Mouse (Mus musculus) cerebellum, adult 18-20 months (tissue): ENCODE results near the gene Col4a2.

Source experiments
- DNase-seq, 2 experiments: peaks; one replicate each; pipeline ENCODE4 v3.0.0; 2021

The Col4a2 gene

DNA sequence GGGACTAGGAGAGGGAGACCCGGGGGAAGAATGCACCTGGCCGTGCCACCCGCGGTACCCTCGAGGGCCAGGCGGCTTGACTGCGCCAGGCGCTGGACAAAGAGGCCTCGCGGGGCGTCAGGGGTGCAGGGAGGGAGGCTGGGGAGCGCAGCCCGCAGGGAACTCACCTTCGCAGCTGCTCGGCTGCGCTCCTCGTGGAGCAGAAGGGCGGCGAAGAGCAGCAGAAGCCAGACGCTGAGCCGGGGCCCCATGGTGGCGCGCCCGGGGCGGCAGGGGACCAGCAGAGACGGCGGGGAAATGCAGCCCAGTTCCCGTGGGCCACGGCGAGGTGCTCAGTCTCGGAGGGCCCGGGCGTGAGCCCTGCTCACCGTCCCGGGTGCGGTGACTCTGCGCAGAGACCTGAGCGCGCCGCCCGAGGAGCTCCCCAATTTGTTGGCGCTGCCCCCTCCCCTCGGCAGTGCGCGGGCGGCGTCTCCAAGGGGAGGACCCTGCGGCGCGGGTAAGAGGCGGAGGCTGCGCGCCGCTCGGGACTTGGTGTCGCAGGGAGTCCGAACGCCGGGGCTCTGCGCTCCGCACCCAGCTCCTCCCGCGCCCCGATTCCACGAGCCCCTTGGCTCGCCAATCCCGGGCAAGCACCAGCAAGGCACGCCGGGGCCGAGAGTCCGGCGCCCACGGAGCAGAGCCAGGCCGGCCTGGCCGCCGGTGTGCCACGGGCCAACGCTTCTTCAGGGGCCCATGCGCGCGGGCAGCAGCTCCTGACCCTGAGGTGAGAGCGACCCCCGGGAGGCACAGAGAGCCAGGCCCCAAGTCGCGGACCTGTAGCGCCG lies at the start of gene Col4a2, which contains the start of gene Col4a1:
Gene Col4a2 (plus strand): TSS at position 457 of the 827 bp plus-strand sequence.
Gene Col4a1 (minus strand): TSS at position 478 of the 827 bp plus-strand sequence.
- peak in 1 of 2 experiments; percentile 9 for DNase-seq

DNA sequence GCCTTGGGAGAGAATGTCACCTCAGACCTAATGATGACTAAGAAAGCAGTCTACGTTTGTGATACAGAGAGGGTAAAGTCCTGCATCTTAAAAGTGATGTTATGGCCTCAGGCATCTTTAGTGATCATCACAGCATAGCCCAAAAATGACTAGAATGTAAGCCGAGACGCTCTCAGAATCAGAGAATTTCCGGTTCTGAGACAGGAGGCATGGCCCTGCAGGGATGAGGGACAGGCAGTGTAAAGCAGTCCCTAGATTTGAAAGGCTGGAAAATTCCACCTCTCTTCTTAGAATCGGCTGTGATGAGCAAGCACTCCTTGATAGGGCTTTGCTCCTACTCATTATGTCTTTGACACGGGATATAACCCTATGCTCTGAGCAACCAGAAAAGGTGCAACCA lies 48.8 kb upstream of the Col4a2 start:
- DNase-seq = no peak

DNA sequence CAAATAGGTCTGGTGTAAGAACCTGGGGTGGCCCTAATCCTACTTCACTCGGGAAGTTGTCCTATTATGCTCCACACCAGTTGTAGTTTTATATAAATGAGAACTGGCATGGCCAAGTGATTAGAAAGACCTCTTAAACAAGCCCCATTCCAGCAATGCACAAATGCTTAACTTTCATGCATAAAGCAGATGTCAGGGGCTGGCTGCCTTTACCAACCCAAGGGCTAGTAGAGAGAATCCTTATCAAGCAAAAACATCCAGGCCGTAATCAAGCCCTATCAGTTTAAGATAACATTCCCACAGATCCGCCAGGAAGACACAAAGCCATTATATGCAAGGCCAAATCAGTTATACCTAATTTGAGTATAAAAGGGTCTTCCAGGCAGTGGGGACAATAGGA lies 46.6 kb upstream of the Col4a2 start:
- DNase-seq = no peak

DNA sequence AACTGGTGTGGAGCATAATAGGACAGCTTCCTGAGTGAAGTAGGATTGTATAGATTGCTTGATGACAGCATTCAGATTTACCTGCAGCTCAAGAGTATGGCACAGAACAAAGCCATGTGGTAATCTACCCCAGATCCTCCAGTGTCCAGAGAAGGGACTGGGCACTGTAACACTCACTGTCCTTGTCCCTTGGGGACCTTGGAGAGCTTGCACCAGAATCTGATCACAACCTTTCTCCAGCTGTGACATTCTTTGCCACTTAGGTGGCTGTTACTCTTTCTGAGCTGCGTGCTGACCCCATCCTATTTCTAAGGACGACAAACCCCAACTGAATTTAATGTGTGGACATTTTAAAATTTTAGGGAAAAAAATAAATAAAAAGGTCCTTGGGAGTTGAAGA lies 46.1 kb upstream of the Col4a2 start:
- no peak for DNase-seq

DNA sequence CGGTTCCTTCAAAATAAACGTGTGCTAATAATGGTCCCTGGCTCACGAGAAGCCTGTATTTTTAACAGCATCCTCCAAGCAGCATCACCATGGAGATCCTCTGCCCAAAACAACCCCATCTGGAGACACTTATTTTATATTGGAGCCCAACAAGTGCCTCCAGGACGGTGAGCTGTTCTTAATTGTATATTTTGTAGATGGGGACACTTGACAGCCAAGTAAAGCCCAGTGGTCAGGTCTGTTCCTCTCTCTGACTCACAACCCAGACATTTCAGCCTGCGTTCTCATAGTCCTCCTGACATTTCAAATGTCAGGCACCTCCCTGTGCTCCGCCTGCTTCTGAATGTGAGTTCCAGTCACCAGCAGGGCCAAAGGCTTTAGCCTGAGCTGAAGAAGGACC lies 43.9 kb upstream of the Col4a2 start:
- DNase-seq = no peak

DNA sequence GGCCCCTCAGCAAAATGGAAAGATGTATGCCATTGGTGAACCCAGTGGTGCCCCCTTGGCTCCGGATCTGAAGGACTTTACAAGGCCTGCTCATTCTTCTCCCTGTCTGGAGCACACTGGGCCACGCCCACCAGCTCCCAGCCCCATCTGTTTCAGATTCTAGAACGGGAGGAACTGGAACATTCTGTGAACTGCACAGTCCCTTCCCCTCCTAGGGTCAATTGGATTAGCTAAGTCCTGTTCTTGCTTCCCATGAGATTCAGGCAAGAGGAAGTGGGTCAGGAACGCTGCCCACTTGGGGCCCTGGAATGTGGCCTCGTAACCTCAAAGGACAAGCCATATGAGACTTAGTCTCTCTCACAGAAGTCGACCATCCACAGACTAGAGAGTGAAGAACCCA lies 41.8 kb upstream of the Col4a2 start:
- DNase-seq = no peak

DNA sequence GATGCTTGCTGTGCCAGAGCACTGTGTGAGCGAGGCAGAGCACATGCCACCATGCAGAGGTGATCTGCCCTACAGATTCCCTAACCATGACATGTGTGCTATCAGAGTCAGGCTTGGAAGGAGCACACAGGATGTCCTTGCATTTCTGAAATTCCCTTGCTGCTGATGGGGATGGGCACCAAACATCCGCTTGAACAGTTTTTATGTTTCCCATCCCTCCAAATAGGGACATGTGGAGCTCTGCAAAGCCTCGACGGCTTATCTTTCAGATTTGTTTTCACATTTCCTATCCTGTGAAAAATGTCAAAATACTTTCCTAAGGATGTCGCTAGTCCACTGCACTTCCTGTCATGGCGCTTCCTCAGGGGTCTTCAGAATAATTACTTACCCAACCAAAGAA lies 40.4 kb upstream of the Col4a2 start:
- DNase-seq = no peak

DNA sequence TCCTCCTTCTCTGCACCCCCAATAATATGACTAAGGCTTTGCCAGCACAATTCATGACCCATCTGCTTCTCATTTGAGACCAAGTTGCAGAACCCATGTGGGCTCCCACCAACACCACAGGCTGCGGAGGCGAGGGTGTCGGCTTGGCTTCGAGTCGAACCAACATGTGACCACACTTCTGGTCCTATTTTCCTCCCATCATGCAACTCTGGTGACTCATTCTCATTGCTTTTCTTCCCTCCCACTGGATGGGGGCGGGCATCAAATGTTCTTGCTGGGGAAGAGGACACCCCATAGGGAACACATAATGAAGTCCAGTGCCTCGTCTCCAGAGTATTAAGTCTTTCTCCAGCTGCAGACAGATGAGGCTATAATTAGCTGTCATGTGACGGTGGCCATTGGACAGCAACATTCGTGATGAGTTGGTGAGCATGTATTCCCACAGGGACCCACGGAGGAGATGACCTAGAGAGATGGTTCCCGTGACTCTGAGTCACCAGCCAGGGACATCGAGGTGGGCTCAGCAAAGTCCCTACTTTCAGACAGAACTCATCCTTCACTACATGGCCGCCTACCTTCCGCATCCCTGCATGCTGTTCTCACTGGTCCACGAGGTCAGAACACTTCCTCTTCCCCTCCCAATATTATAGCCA lies 39.0 kb upstream of the Col4a2 start:
- DNase-seq = no peak

DNA sequence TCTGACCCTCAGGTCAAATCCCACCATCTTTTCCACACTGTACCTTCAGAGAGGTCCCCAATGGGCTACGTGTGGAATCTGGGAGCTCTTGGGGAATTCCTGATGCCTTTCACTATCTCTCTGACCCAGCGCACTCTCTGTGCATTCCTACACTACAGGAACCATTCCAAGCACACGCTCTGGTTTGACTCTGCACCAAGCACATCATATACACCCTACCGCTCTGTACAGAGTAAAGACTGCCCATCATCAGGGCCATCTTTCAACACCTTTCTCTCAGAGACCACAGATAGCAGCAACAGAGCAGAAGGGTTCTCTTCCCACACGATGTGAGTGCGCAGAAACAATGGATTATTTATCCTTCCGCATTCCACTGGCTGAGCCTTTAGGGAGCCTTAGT lies 38.2 kb upstream of the Col4a2 start:
- DNase-seq = no peak

DNA sequence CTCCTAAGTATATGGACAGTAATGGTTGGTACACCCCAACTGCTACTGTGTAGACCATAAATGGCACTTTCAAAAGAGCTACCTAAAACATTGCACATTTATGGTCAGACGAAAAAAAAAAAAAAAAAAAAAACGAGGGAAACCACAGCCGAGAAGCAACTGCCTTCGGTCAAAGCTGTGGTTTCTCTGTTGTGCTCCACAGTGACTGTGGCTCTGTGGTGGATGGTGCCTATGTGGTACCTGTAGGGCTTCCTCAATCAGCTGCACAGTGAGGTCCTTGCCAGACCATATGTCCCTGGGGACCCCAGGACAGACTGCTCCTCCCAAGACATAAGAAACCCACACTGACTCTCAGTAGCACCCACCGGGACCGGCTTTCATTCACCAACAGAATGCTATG lies 36.3 kb upstream of the Col4a2 start:
- DNase-seq = no peak

DNA sequence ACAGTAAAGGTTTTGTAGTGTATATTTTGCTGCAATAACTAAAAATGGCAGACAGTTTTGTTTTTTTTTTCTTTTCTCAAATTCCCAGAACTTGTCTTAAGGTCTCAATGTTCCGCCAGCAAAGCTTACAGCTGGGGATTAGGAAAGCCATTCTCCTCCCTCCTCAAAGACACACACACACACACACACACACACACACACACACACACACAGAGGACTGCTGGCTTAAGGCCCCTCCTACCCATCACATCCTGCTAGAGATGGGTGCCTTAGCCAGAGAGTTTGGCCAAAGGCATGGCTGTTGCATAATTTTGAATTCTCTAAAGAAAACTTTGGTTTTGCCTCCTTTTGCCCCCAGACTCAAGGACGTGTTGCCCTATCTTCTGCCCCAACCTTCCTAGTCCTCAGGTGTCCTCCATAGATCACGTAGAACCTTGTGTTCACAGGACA lies 35.0 kb upstream of the Col4a2 start:
- no peak for DNase-seq

DNA sequence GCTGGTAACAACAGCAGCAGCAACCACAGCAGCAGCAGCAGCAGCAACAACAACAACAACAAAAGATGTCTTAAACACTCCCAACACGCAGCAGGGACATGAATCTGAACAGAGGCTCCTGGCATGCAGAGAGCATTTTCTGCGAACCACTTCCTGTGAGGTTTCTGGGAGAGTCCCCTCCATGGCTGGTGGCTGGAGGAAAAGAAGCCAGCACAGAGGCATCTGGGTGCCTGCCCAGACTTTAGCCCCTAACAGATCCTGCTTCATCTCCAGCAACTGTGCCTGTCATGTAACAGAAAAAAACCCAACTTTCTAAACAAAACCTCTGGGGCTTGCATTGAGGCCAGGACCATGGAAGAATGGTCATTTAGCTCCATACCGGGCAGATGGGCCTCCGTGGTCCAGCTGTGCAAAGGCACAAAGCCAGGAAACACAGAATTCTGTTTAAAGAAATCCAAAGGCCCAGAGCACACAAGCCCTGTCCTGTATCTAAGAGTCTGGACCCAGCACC lies 34.4 kb upstream of the Col4a2 start:
- DNase-seq = no peak

DNA sequence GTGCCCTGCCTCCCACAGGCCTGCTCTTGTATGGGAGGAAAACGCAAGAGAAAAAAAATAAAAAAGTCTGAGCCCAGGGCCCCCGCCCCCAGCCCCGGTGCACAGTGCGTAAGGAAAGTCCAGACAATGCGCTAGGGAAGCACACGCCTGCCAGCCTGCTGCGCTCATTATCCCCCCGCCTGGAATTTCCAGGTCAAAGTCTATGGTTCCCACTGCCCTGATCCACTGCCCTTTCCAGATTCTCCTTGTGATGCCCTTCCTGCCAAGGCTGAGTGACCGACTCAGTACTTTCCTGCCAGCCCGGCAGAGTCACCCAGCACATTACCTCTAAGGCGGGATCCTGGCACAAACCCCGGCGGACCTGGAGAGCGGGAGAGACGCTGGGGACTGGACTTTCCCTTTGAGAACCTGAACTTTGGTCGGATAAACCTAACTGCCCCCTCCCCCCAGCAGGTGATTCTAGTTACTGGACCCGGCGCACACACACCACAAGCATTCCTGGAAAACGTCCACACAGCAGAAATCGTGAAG lies 33.2 kb upstream of the Col4a2 start:
- no peak for DNase-seq

DNA sequence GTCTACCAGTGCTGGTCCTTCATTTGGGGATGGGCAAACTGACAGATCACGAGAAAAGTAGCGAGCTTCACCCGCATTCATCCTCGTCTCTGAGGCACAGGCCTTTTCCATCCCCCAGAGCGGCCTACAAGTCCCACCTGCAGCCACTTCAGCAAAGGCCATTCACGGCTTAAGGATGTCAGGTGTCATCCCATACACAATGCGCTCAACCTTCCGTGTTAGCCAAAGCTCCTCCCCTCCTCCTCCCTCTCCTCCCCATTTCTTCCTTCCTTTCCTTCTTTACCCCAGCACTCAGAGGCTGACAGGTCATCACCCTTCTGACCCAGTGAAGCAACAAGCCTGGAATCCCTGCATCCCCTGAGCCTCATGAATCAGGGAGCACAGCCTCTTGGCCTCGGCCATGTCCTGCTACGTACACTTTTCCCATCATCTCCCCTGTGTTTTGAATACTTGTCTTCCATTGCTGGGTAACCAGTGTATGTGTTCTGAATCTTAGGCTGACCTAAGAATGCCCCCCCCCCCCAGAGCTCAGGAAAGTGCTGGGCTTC lies 31.8 kb upstream of the Col4a2 start:
- DNase-seq = no peak

DNA sequence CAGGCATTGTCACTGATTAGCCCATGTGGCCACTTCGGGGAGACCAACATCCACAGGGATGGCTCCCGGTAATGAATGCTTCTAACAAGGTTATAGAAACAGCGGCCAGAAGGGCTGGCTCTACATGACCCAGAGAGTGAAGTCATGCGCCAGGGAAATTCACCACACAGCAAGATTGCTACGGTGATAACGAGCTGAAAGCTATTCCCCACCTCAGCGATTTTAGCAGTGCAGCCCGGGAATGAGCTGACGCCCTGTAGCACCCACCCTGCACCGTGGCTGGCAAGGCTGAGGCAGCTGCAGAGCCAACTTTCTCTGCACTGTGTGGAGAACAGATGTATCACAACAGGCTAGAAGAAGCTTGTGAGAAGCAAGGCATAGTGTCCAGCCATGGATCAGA lies 30.5 kb upstream of the Col4a2 start:
- no peak for DNase-seq

DNA sequence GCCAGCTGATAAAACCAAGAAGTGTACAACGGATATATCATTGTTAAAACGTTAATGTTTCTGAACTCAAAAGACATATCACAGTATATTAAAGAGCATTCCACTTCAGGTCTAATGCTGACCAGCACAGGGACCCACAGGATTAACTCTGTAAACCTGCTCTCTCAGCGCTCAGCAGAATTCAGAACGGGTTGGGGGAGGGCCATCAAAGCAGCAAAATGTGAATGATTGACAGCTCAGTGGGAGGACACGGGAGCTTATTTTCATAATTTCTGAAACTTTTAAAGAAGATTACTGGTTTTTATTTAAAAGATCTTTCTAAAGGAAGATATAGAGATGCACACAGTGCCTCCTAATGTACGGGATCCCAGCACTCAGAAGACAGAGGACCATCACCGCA lies 29.9 kb upstream of the Col4a2 start:
- DNase-seq = no peak

DNA sequence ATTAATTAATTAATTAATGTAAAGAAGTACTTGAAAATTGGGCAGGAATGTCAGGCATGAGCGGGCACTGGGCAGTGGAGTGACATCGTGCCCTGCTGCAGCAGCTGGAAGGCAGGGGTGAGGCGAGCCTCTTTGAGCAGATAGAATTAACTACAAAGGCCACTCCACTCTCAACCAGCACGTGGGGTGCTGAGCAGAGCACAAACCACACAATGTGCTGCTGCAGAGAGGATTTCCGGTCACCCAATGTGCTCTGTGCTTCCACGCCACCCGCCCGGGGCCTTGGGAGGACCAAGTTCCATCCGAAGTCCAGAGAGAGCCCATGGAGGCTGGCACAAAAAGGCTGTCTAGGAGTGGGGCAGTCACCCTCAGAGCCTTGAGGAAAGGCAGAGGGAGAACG lies 29.4 kb upstream of the Col4a2 start:
- no peak for DNase-seq

DNA sequence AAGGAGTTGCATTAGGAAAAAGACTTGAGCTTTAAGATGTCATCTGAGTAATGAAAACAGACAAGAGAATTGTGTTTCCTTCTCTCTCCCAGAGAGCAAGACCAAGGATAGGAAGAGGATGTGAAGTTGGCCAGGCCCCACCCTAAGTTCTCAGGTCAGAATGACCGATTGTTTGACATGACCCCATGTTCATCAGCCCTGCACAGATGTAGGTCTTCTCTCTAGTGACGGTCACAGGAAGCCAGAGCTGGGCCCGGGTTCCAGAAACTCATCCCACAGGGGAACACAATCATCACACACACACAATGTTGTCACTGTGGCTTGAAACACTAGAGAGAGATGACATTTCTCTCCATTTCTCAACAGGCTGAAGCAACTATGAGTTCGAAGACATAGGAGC lies 27.2 kb upstream of the Col4a2 start:
- DNase-seq = no peak

DNA sequence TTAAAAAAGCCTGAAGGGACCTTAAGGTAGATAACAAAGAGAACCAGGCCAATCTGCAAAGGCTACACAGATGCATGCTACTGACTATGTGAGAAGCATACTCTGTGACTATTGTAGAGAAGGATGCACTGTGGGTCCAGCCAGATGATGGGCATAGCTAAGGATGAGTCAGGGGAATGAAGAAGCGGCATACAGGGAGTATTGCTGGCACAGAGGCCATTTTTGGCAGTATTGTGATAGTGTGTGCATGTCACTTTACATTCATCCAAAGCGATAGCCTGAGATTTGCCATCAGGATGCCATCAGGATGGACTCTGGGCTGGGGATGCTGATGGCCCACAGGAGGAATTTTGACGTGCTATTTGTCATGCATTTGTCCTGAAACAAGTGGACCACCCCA lies 25.5 kb upstream of the Col4a2 start:
- DNase-seq = no peak

DNA sequence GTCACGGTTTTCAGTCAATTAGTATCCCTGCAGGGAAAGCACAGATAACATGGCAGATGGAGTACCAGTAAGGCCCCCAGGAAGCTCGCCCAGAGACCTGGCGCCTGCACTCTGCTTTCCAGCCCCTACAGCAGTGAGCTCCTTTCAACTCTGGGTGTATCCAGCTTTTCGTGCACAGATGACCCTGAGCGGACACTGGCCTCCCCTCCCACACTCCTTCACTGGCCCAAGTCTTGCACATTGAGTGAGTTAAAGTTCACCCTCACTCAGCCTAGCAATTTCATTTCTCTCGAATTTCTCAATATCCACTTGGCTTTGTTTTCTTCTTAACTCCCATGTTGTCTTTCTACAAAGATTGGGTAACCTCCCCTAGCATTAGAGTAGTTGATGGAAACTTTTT lies 24.3 kb upstream of the Col4a2 start:
- no peak for DNase-seq

DNA sequence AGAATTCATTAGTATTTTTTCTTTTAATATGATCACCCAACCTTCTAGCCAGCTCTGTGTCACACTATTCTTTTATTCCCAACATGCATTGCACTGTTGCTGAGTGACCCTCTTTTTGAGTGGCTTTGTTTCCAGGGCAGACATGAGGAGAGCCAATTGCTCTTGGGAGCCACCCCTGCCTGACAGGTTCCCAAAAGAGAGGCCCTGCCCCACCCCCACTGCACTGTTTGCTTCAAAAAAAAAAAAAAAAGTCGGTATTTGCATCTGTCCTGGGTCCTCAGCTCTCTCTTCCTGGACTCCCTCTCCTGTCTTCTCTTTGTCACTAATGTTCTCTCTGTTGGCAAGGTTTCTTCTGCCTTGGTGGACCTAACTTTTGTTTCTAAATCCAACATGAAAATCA lies 22.1 kb upstream of the Col4a2 start:
- no peak for DNase-seq

DNA sequence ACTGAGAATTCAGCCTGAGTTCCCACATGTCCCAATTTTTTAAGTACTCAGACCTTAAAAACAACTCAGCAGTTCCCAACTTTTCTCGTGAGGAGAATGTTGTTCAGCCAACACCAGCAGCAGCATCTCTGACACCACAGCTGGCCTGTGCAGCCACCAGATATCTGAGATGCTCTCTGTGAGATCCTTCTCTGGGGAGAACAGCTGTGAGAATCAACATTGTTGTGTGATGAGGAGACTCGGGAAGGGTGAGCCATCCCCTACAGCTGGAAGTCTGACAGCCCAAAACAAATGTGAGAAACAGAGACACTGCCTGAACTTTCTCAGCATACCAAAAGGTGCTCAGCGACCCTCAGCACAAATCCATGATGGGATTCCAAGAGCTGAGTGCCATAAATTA lies 20.0 kb upstream of the Col4a2 start:
- no peak for DNase-seq

DNA sequence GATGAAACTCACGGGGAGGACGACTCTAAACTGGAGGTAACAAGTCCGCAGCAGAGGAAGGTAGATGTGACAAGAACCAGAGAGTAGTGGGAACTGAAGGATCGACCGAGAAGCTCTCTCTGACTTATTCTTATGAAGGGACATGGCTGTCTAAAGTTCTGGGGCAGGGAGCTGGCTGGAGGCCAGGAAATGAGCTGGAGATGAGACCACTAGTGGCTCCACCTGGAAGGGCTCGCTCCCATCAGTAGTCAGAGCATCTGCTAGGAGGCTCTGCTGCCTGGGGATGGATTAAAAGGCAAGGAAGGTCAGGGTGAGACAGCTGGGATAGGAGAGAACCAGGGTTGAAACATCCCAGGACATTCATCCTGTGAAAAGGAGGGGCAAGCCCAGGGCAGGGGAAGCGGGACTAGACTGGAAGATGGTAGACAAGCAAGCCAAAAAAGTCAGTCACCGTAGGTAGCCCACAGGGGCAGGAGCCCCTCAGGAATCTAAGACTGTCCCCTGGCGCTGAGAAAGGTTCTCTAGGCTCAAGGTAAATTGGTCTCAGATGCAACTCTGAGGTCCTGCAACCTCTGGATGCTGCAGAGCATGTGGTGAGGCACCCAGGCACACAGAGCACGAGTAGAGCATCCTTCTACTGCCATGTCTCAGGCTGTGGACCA lies 16.2 kb upstream of the Col4a2 start:
- no peak for DNase-seq
